Mouse (Mus musculus) hindbrain, embryonic 10.5 days (tissue): ENCODE results near the gene Fam129b. TPM values are rescaled to one million over a fixed set of nuclear protein-coding genes. Genes with fewer than 3 reads are reported as not detected.

Experiments used
- DNase-seq: peaks from one replicate; pipeline ENCODE4 v3.0.0-alpha.2; 2017; ENCODE audit warnings: low spot score
- H3K27ac ChIP-seq: fragments of 300-500 bp; sonication (generic); 2 replicates; pipeline ENCODE4 v1.5.1; 2016; ENCODE audit warnings: mild to moderate bottlenecking, moderate library complexity
- H3K27me3 ChIP-seq: fragments of 300-500 bp; sonication (generic); 2 replicates; pipeline ENCODE4 v1.6.1; 2016; ENCODE audit warnings: mild to moderate bottlenecking; ENCODE audit not compliant: poor library complexity, insufficient read depth, severe bottlenecking
- H3K36me3 ChIP-seq: fragments of 300-500 bp; sonication (generic); 2 replicates; pipeline ENCODE4 v1.6.1; 2016; ENCODE audit warnings: mild to moderate bottlenecking, moderate library complexity
- H3K4me1 ChIP-seq: fragments of 300-500 bp; sonication (generic); replicated peaks from 2 replicates; pipeline ENCODE4 v1.6.1; 2016; ENCODE audit warnings: mild to moderate bottlenecking
- H3K4me3 ChIP-seq: fragments of 300-500 bp; sonication (generic); 2 replicates; pipeline ENCODE4 v1.5.1; 2016; ENCODE audit warnings: mild to moderate bottlenecking, moderate library complexity
- H3K9me3 ChIP-seq: fragments of 300-500 bp; sonication (generic); 2 replicates; pipeline ENCODE4 v1.6.1; 2016; ENCODE audit warnings: mild to moderate bottlenecking, moderate library complexity
- WGBS: fragments of 180-500 bp; shearing (Covaris S2); methylation state at CpG from one replicate; pipeline ENCODE4 v1.1.7; 2016; 5-methylcytosine and 5-hydroxymethylcytosine counted together
- polyA plus RNA-seq: library from polyadenylated mRNA; unstranded; fragments of >200 nt; fragmentation: Nextera tagmentation; extraction: Ambion mirVana; gene quantifications from 2 replicates; pipeline ENCODE4 v1.2.1, GENCODE M21; 2016

The Fam129b gene
- polyA plus RNA-seq, 1 experiment from 2014 or later, result 36.1 TPM

DNA sequence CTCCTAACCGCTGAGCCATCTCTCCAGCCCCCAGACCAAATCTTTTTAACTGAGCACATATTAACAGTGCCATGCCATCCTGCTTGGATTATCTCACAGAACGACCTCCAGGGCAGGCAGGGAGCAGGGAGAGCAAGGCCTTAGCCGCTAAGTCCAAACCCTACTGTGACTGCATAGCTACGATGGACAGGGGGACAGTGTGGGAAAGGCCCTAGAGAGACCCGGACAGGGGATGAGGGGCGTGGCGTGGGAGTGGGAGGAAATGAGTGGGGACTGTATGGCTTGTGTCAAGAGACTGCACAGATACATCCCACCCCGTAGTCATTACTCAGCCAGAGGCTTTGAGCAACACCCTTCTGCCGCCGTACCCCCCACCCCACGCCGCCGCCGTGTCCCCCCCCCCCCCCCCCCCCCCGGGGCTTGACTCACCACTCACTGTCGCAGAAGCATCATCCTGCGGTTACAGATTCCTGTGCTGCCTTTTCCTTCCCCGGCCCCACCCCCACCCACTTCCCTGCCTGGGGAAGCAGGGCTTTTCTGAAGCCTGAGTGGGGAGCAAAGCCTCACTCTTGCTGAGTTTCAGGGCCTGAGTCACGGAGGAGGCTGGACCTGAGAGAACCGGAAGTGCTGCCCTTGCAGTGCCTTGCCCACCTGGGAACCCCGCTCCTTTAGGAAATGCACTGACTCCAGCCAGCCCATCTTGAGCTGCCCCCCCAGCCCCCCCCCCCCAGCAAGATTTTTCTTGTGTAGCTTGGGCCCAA lies 6.5 kb downstream of the Fam129b start:
- H3K36me3 ChIP-seq, result no peaks in the 10 kb centered on the region
- no peaks in the 10 kb centered on the region for H3K9me3 ChIP-seq
- no peak overlapping the region for H3K4me3 ChIP-seq
- DNase-seq, result no peak
- WGBS, result 59% methylated on average over 16 of the region's 21 CpGs
- peaks cover 89% of the 10 kb centered on the region for H3K4me1 ChIP-seq
- H3K27ac ChIP-seq, result peak overlapping the region; percentile 81
- no peaks in the 10 kb centered on the region for H3K27me3 ChIP-seq

DNA sequence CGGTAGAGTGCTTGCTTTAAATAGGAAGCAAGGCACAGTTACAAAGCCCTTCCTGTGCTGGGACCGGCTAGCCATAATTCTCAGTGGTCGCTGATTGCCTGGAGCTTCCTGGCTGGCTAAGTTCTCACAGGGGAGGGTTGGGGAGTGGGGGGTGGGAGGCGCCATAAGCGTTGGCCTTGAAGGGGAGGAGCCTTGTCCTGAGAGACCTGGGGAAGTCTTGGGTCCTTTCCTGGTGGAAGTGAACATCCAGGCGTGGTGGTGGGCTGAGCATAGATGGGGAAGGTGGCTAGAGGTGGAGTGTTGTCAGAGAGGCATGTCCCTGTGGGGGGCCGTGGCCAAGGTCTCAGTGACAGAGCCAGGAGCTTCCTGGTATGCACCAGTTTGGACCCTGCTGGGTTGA lies 8.8 kb downstream of the Fam129b start:
- no peak overlapping the region for H3K4me3 ChIP-seq
- peaks cover 88% of the 10 kb centered on the region for H3K4me1 ChIP-seq
- H3K36me3 ChIP-seq, result no peaks in the 10 kb centered on the region
- 37% methylated on average over 7 of the region's 7 CpGs for WGBS
- no peaks in the 10 kb centered on the region for H3K9me3 ChIP-seq
- no peaks in the 10 kb centered on the region for H3K27me3 ChIP-seq
- DNase-seq, result no peak
- H3K27ac ChIP-seq, result peak overlapping the region; percentile 73

- Histone ChIP-seq H3K27ac (peak overlapping the region; percentile 81), H3K4me3 (peak overlapping the region; percentile 11; the same call in 1 of the 2 replicates), H3K36me3 (peaks cover 10% of the 10 kb centered on the region), H3K9me3 (no peaks in the 10 kb centered on the region), H3K4me1 (peaks cover 73% of the 10 kb centered on the region), H3K27me3 (no peaks in the 10 kb centered on the region)
- peak; percentile 39 for DNase-seq
- 37% methylated on average over 9 of the region's 9 CpGs for WGBS
Observed at GRCm38 (mm10) chr2:32888029-32888428, 12.1 kb downstream of the Fam129b start.

- peak; percentile 40 for DNase-seq
- Histone ChIP-seq H3K27ac (peak overlapping the region; percentile 81), H3K4me1 (peaks cover 68% of the 10 kb centered on the region)
Observed at GRCm38 (mm10) chr2:32888551-32888950, 12.6 kb downstream of the Fam129b start.

DNA sequence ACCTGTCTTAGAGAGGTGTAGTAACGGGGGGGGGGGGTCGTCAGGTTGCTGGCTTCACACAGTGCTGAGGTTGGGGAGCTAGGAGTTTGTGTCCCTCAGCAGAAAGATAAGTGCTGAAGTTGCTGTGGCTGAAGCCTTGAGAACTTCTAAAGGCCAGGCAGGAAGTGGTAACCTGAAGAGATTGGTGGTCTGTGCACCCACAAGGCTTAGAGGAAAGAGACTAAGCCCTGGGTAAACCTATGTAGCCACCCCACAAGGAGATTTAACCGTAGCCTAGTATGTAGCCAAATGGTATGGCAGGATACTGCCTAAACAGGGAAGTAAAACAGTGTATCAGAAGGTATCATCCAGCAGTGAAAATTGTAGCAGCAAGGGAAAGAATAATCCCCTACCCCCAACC lies 14.4 kb downstream of the Fam129b start:
- H3K36me3 ChIP-seq, result peaks cover 20% of the 10 kb centered on the region
- no peak overlapping the region for H3K4me3 ChIP-seq
- no peaks in the 10 kb centered on the region for H3K27me3 ChIP-seq
- no peak overlapping the region for H3K27ac ChIP-seq
- no peaks in the 10 kb centered on the region for H3K9me3 ChIP-seq
- WGBS, result 84% methylated on average over 3 of the region's 3 CpGs
- no peak for DNase-seq
- peaks cover 56% of the 10 kb centered on the region for H3K4me1 ChIP-seq

More at GRCm38 (mm10) chr2:32888551-32888950, 12.6 kb downstream of the Fam129b start:
- no peaks in the 10 kb centered on the region for H3K9me3 ChIP-seq
- 42% methylated on average over 3 of the region's 3 CpGs for WGBS
- 0 out of 2 replicates have a peak overlapping the region, but pooled peaks have one; percentile 11 for H3K4me3 ChIP-seq
- peaks cover 14% of the 10 kb centered on the region for H3K36me3 ChIP-seq
- no peaks in the 10 kb centered on the region for H3K27me3 ChIP-seq

DNA sequence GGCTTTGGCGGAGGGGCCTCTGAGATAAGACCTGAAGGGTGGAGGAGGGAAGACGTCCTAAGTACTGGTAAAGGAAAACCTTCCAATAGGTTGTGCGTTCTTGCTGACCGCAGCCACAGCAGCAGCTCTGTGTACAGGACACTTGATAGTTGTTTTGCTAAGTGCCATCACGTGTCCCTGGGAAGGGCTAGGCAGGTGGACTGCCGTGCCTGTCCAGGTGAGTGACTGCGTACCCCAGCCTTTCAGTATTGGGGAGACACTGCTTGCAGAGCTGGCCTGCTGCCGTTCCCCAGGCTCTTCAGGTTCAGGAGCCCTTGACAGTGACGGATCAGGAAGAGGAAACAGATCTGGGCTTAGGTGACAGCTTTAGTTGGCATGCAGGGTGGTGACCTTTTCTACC lies 15.4 kb downstream of the Fam129b start:
- Histone ChIP-seq H3K27ac (no peak overlapping the region; the same call in 1 of the 2 replicates), H3K36me3 (peaks cover 20% of the 10 kb centered on the region), H3K4me1 (peaks cover 62% of the 10 kb centered on the region), H3K4me3 (no peak overlapping the region), H3K9me3 (no peaks in the 10 kb centered on the region), H3K27me3 (no peaks in the 10 kb centered on the region)
- 77% methylated on average over 9 of the region's 9 CpGs for WGBS
- no peak for DNase-seq

DNA sequence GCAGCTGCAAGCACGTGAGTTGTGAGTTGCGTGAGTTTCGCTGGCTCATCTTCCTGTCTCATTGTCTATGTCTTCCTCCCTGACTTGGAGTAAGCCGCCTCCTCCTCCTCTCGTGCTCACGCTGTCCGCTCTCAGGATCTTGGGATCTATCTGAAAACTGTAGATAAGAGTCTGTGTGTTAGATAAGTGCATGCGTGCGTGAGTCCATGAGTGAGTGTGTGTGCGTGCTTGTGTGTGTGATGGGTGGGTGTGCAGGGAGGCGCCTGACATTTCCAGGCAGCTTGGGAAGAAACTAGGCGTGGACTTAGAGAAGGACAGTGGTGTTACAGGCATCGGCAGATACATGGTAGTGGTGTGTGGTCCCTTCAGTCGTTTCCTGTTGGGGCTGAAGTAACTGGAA lies 16.6 kb downstream of the Fam129b start:
- 89% methylated on average over 14 of the region's 14 CpGs for WGBS
- no peak for DNase-seq
- Histone ChIP-seq H3K9me3 (no peaks in the 10 kb centered on the region), H3K27ac (no peak overlapping the region), H3K27me3 (no peaks in the 10 kb centered on the region), H3K36me3 (peaks cover 20% of the 10 kb centered on the region), H3K4me3 (no peak overlapping the region), H3K4me1 (peaks cover 66% of the 10 kb centered on the region)

GRCm38 (mm10) chr2:32894097-32894496 lies 18.2 kb downstream of the Fam129b start:
- peaks cover 58% of the 10 kb centered on the region for H3K4me1 ChIP-seq
- 75% methylated on average over 2 of the region's 2 CpGs for WGBS
- no peaks in the 10 kb centered on the region for H3K9me3 ChIP-seq
- no peak overlapping the region for H3K4me3 ChIP-seq
- H3K27ac ChIP-seq, result no peak overlapping the region
- DNase-seq, result no peak
- no peaks in the 10 kb centered on the region for H3K27me3 ChIP-seq
- H3K36me3 ChIP-seq, result peaks cover 20% of the 10 kb centered on the region

GRCm38 (mm10) chr2:32895606-32896106 lies 19.7 kb downstream of the Fam129b start:
- H3K4me1 ChIP-seq, result peaks cover 45% of the 10 kb centered on the region
- no peaks in the 10 kb centered on the region for H3K27me3 ChIP-seq
- H3K36me3 ChIP-seq, result peaks cover 20% of the 10 kb centered on the region
- WGBS, result 43% methylated on average over 8 of the region's 8 CpGs
- H3K4me3 ChIP-seq, result no peak overlapping the region
- no peak for DNase-seq
- H3K9me3 ChIP-seq, result no peaks in the 10 kb centered on the region
- peak overlapping the region; percentile 64 for H3K27ac ChIP-seq

- WGBS, result 52% methylated on average over 10 of the region's 10 CpGs
- H3K27ac ChIP-seq, result no peak overlapping the region
- no peak for DNase-seq
- H3K9me3 ChIP-seq, result no peaks in the 10 kb centered on the region
- no peaks in the 10 kb centered on the region for H3K27me3 ChIP-seq
- peaks cover 20% of the 10 kb centered on the region for H3K36me3 ChIP-seq
- H3K4me3 ChIP-seq, result no peak overlapping the region
- H3K4me1 ChIP-seq, result peaks cover 35% of the 10 kb centered on the region
Observed at GRCm38 (mm10) chr2:32896507-32897147, 20.7 kb downstream of the Fam129b start.

- WGBS, result 92% methylated on average over 7 of the region's 7 CpGs
- DNase-seq, result no peak
- H3K27ac ChIP-seq, result 0 out of 2 replicates have a peak overlapping the region, but pooled peaks have one; percentile 31
- H3K4me1 ChIP-seq, result peaks cover 37% of the 10 kb centered on the region
- no peaks in the 10 kb centered on the region for H3K27me3 ChIP-seq
- no peak overlapping the region for H3K4me3 ChIP-seq
- H3K9me3 ChIP-seq, result no peaks in the 10 kb centered on the region
- H3K36me3 ChIP-seq, result 0 out of 2 replicates have a peak, but pooled peaks cover under 1% of the 10 kb centered on the region
Observed at GRCm38 (mm10) chr2:32898983-32899382, 23.1 kb downstream of the Fam129b start.

- Histone ChIP-seq H3K4me3 (no peak overlapping the region), H3K36me3 (peaks cover 6% of the 10 kb centered on the region; the same call in 1 of the 2 replicates), H3K27ac (no peak overlapping the region), H3K9me3 (no peaks in the 10 kb centered on the region), H3K27me3 (no peaks in the 10 kb centered on the region), H3K4me1 (peaks cover 34% of the 10 kb centered on the region)
- WGBS, result 94% methylated on average over 9 of the region's 9 CpGs
- no peak for DNase-seq
Observed at GRCm38 (mm10) chr2:32902126-32902525, 26.2 kb downstream of the Fam129b start.

- 93% methylated on average over 4 of the region's 4 CpGs for WGBS
- H3K27ac ChIP-seq, result no peak overlapping the region
- peaks cover 36% of the 10 kb centered on the region for H3K4me1 ChIP-seq
- no peaks in the 10 kb centered on the region for H3K9me3 ChIP-seq
- H3K4me3 ChIP-seq, result no peak overlapping the region
- peaks cover 6% of the 10 kb centered on the region; the same call in 1 of the 2 replicates for H3K36me3 ChIP-seq
- H3K27me3 ChIP-seq, result no peaks in the 10 kb centered on the region
- no peak for DNase-seq
Observed at GRCm38 (mm10) chr2:32903470-32903869, 27.6 kb downstream of the Fam129b start.
